Mouse (Mus musculus): ENCODE data around the gene Zhx3.

DNA sequence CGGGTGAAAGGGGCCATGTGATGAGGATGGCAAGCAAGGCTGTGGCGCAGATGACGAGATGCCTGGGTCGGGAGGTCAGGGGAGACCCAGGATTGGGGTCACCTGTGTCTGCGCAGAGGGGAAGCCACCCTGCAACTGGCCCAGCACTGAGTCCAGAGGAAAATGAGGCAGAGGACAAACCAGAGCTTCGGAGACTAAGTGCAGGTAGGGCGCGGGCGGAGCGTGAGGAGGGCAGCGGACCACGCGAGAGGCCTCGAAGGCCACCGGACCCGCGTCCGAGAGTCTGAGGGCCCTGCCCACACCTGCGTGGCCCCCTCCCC is 142.0 kb downstream of the Zhx3 start:
- no peak for TF ChIP-seq CTCF (IDR thresholded peaks at IDR 0.05; ENCODE audit: extremely low read depth, insufficient read depth, low read length)
- no peak for TF ChIP-seq POLR2A (IDR thresholded peaks at IDR 0.05; ENCODE audit: extremely low read depth, insufficient read depth, low read length)
